Mouse (Mus musculus) erythroblast, adult 5-6 weeks (primary cell): Measurements from ENCODE around the gene Rps26. TPM values are rescaled to one million over a fixed set of nuclear protein-coding genes. Genes with fewer than 3 reads are reported as not detected.
"Not testable (repeated sequence)": the region's sequence is repeated elsewhere in the genome, so short reads cannot be mapped to it uniquely, and the experiment has no call there.

ENCODE experiments used
- ATAC-seq: replicated peaks from 2 replicates; pipeline ENCODE4 v1.8.0; 2016; ENCODE audit warnings: moderate number of reproducible peaks, mild to moderate bottlenecking, moderate TSS enrichment, inconsistent platforms; ENCODE audit not compliant: poor library complexity, low FRiP score, severe bottlenecking
- total RNA-seq, 2 experiments: library from RNA; stranded (forward) in 1 of 2; stranded (reverse) in 1 of 2; fragments of 150-400 nt in 1 of 2; fragments of 200-764, 138-1000 nt in 1 of 2; gene quantifications; 2 replicates each; pipeline versions ENCODE4 v1.2.3 to v1.2.4; 2015 to 2017; ENCODE audit warnings: low replicate concordance in 2 of 2

Gene Rps26
- total RNA-seq, 2 experiments from 2014 or later = 114 to 345 TPM

DNA sequence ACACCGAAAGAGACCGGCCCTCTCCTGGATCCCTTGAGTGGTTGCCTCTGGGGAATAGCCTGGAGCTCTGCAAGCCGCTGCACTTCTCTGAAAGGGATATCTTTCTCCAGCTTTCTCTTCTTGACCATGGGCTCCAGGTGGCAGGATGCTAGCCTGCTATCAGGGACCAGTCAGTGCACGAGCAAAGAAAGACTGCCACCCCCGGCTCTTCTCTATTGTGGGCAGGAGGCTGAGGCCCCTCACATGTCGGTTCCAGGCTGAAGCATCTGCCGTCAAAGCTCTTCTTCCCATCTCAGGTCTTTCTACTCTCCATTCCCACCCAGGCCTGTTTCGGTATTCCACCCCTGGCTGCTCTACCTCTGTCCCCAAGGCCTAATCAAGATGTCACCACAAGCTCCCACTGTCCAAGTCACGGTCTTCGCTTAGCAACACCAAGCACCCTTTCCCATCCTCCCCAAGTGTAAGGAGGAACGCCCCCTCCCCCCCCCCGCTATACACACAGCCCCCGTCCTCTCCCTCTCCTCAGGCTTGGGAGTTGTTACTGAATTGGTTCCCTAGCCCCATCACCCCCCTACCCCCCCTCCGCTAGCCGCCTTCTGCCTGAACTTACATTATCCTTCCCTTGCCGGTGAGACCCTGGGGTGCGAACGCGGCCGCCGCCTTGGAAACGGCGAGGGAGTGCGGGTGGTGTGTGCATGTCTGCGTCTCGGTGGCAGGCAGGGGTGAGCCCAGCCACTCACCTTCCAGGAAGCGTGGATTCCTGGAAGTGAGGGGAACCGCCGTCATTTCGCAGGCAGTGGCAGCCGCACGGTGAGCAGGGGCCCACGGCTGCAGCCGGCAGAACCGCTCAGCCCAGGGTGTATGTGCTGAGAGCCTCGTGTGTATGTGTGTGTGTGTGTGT lies 18.8 kb upstream of the Rps26 start, which contains the start of gene Ikzf4:
TSS of gene Ikzf4 (minus strand) at position 881 of the 901 bp plus-strand sequence.
- no peak for ATAC-seq

DNA sequence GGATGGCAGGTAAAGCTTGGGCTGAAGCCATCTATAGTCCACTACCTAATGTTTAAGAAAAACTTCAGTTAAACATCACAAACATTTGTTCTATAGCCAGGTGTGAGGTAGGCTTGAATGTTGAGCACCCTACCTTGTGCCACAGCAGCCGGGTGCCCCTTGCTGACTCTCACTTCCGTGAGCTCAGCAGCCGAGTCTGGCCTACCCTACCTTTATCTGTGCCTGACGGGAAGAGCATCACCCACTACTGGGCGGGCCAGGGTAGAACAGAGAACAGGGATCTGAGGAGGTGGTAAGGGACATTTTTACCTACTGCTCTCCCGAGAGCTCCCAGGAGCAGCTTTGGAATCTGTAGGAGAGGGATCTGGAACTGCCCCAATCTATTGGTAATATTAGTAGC lies 16.2 kb upstream of the Rps26 start:
- no peak for ATAC-seq

DNA sequence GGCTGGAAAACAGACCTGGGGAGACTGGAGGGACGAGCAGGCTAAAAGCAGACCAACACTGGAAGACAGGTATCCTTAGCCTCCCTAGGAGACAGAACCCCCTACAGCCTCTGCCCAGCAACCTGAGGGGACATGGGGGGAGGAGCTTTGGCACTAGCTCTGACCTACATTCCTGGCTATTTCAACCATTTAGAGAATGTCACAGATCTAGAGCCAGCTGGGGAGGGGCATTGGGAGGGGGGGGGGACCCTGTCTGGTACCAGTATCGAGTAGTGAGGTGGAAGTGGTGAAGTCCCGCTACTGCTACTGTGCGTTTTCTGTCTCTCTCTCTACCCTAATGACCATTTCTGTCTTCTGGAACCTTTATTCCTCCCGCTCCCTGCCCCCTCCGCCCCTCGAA lies 15.3 kb upstream of the Rps26 start:
- ATAC-seq = no peak

DNA sequence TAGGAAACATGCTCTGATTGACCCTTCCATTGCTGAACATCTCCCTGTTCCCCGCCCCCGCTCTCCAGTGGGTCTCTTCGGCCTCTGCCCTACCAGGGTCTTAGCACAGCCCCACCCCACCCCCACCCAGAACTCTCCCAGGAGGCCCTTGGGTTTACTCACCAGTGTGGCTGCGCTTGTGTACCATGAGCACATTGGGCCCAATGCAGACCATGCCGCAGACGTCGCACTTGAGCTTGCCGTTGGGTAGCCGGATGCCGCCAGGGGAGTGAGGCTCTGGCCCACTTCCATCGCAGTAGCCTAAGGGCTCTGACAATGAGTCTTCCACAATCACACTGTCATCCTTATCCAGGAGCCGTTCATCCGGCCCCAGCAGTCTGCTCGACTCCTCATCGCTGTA lies 14.3 kb upstream of the Rps26 start:
- ATAC-seq = no peak

DNA sequence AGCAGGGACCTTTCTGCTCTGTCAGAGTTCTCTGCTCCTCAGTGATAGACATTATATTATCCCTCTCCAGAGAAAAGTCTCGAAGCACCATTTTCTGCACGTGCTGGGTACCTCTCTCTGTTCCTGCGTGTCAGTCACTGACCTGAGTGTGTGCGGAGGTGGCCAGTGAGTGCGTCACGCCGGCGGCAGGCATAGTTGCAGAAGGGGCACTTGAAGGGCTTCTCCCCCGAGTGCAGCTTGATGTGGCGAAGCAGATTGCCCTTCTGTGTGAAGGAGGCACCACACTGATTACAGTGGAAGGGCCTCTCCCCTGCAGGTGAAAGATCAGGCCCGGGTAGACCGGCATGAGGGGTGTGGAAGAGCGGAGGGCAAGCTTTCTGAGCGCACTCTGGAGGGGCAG lies 13.5 kb upstream of the Rps26 start:
- no peak for ATAC-seq

DNA sequence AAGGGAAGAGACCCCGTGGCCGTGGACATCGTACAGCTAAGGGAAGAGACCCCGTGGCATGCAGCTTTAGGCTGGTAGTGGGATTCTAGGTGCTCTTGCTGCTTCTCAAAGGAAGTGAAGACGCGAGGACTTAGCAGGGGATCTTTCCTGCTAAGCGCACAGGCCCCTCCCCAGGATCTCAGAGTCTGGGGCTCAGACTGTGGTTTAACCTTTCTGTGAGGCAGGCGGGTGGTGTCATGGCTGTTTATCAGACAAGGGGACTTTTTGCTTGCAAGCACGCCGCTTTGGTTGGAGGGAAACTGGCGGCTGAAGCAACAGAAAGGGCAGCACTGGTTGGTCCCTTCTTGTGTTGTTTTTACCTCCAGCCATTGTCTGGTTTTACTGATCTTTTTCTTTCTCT lies 10.5 kb upstream of the Rps26 start:
- no peak for ATAC-seq

DNA sequence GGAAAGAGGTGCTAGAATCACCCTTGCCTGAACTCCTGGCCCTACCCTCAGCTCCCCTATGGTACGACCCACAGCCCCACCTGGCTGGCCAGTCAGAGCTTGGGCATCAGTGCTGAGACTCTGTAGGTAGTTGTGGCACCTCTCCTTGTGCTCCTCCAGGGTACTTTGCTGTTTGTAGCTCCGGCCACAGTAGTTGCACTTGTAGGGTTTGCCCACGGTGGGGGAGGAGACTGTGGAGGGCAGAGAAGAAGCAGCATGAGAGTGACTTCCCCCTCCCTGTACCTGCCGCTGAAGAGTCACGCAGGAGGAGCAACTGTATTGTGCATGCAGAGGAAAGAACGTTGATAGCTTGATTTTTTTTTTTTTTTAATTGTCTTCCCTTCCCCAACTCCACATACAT lies 10.0 kb upstream of the Rps26 start:
- no peak for ATAC-seq

DNA sequence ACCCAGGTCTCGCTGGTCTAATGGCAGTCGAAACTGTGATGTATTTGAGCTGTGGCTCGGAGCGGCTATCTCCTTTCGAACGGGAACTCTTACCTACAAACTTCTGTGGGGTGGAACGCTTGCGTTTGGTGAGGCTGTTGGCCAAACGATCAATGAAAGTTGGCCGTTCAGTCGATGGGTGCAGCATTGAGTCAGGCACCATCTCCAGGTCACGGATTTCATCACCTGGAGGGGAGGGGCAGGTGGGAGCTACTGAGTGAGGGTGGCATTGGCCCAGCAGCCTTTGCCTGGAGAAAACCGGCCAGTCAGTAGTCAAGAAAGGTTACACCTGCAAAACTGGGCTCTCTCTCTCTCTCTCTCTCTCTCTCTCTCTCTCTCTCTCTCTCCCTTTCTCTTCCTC lies 9.2 kb upstream of the Rps26 start:
- ATAC-seq = no peak

DNA sequence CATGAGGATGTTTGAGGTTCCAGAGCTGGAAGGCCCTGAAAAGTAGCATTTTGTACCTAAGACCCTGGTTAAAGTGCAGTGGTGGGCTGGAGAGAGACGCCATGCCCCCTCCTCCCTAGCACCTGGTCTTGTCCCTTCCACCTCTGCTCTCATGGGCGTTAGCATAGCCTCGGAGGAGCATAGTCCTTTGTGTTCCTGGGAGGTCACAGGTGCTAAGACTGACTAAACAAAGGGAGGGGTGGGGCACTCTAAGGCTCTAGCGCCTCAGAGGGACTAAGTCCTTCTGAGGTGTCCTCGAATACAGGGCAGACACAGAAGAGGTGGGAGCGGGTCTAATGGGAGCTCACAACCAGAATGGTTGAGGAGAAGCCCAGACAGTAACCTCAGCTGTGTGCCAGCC lies 5.0 kb upstream of the Rps26 start:
- ATAC-seq = no peak

DNA sequence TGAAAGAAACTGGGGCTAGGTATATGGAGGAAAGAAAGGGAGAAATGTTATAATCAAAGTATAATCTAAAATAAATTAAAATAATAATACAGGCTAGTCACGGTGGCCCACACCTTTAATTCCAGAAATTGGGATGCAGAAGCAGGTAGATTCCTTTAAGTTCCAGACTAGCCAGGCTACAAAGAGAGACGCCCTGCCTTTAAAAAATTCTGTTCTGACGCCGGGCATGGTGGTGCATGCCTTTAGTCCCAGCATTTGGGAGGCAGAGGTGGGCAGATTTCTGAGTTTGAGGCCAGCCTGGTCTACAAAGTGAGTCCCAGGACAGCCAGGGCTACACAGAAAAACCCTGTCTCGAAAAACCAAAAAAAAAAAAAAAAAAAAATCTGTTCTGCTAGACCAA lies 3.8 kb upstream of the Rps26 start:
- not testable (repeated sequence) for ATAC-seq

DNA sequence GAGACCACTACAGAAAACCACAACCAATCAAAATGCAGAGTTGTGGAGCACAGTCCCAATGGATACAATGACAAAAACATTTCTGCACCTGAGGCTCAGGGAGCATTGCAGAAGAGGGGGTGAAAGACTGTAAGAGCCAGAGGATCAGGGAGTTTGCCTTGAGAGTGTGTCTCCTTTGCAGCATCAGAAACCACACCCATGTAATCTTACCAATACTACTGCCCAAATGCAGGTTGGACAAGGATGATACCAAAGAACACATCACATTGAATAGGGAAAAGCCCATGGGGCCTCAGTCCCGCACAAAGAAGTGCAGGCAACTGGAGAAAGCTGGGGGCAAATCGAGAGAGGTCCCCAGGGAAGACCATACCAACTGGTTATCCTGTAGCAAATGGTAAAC lies 3.2 kb upstream of the Rps26 start:
- peak; percentile 57 for ATAC-seq

DNA sequence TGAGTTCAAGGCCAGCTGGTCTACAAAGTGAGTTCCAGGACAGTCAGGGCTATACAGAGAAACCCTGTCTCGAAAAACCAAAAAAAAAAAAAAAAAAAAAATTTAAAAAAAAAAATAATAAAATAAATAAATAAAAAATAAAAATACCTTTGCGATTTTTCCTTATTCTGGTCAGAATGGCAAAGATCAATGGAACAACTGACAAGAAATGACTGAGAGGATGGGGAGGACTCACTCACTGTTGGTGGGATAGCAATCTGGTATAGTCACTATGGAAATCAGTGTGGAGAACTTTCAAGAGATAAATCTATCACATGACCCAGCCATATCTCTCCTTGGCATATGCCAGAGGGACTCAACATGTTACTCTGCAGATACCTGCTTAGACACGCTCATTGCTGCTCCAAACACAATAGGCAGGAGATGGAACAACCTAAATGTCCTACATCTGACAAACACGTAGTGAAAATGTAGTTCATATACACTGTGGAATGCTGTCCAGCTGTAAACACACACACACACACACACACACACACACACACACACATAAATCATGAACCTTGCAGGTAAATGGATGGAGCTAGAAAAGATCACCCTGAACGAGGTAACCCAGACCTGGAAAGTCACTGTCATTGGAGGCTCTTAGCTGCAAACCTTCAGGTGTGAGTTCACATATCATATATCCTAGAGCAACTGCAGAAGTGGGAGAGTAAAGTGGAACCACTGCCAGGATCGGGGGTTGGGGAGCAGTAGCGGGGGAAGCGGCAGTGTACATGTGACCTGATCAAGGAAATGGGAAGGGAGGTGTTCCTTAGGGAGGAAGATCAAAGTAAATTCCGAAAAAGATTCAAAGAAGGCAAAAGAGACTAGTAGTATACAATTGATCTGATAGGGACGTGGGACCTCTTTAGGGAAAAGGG lies 1.1 kb upstream of the Rps26 start:
- ATAC-seq = no peak

DNA sequence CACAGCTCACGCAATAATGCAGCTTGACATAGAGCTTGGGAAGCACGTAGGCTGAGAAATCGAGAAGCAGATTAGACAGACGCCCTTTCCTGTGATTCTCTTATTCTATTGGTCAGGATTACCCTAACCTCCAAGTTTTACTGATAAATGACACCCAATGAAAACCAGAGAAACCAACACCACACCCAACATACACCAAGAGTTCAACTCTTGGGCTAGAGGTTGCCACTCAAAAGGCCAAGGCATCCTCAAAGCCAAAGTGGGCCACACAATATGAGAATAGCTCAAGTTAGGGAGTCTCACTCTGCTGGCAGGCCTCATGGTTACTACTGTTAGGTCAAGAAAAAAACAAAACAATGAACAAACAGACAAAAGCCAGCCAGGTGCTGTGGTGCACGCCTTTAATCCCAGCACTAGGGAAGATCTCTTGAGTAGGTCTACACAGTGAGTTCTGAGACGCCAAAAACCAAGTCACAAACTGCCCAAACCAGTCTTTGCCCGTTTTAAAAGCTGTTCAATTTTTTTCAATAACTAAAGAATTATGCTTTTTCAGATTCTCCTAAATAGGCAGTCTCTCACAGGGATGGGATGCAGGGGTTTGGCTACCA lies 1.2 kb downstream of the Rps26 start:
- ATAC-seq = peak; percentile 37

DNA sequence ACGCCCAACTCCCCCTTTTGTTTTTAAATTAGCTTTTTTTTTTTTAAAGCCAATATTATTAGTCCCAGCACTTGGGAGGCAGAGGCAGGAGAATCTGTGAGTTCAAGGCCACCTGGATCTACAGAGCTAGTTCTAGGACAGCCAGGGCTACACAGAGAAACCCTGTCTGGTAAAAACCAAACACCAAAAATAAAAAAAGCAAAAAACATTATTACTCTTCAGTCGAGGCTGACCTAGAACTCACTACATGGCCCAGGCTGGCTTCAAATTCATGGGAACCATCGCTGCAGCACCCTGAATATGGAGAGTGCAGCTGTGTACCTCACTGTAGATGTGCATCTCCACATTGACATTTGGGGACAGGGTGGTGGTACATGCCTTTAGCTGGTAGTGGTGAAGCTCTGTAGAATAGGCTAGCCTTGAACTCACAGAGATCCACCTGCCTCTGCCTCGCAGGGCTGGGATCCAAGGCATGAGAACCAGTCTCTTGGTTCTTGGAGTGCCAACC lies 3.4 kb downstream of the Rps26 start:
- ATAC-seq = not testable (repeated sequence)

DNA sequence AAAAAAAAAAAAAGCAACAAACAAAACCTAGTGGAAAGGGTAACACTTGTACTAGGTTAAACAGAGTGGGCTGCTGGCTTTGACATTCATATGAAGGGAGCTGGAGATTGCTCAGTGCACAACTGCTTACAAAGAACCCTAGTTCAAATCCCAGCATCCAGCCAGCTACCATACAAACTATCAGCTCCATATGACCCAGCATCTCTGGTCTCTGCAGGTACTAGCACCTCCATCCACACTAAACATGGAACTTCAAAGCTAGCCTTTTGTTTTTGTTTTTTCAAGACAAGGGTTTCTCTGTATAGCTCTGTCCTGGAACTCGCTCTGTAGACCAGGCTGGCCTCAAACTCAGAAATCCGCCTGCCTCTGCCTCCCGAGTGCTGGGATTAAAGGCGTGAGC lies 3.8 kb downstream of the Rps26 start:
- no peak for ATAC-seq

DNA sequence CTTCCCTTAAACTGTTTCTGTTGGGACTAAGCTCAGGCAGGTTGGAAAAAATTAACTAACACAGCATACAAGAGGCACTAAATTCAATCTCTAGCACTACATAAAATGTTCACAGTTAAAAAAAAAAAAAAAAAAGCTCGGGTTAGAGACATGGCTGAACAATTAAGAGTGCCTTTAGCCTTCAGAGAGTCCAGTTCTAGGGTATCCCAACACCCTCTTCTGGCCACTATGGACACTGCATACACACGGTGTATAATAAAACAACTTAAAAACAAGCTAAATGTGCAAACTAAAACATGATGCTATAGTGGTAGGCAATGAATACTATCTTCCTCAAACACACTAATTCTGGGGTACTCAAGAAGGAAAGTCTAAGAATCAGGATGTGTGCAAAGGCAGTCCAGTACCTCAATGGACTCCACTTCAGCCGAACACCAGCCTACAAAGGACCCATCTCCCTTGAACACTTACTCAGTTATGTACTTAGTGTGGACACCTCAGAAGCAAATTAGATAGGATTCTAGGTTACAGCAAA lies 4.5 kb downstream of the Rps26 start:
- no peak for ATAC-seq

DNA sequence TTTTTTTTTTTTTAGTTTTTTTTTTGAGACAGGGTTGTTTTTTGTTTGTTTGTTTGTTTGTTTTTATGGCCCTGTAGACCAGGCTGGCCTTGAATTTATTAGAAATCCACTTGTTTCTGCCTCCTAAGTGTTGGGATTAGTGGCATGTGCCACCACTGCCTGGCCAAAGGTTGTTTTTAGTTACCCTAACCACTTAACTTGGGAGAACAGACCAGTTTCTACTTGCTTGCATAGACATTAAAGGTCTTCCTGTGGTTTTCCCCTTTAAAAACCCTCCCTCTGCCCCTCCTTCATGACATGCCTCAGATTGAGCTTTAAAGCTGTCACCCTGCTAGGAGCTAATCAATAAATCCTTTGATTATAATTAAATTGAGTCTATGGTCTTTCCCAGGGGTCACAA lies 6.3 kb downstream of the Rps26 start:
- no peak for ATAC-seq

DNA sequence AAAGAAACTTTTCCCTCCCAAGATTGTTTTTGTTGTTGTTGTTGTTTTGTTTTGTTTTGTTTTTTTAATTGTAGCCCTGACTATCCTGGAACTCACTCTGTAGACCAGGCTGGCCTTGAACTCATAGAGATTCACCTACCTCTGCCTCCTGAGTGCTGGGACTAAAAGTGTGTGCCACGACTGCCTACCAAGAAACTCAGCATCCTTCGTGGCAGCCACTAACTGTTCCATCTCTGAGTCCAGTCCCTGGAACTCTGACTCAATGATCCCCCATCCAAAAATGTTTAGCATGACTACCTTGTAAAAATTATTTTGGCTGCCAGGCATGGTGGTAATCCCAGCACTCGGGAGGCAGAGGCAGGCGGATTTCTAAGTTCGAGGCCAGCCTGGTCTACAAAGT lies 7.4 kb downstream of the Rps26 start:
- ATAC-seq = not testable (repeated sequence)

DNA sequence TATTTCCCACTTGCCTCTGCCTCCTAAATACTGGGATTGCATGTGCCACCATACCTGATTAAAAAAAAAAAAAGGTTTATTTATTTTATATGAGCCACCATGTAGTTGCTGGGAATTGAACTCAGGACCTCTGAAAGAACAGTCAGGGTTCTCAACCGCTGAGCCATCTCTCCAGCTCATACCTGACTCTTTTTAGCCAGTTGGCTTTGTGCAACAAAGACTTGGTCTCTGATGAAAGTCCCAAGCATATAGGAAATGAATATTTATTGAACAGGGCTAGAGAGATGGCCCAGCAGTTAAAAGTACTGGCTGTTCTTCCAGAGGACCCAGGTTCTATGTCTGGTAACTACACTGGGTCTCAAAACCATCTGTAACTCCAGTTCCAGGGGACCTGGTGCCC lies 8.0 kb downstream of the Rps26 start:
- ATAC-seq = no peak
